Mouse (Mus musculus) small intestine, adult 2 months (tissue): Measurements from ENCODE around the gene Vmn2r89. TPM values are rescaled to one million over a fixed set of nuclear protein-coding genes. Genes with fewer than 3 reads are reported as not detected.
"Not testable (repeated sequence)": the region's sequence is repeated elsewhere in the genome, so short reads cannot be mapped to it uniquely, and the experiment has no call there.

Experiments used
- H3K27ac ChIP-seq: fragments of 200-500 bp; 2 replicates; pipeline ENCODE4 v1.5.1; 2012; ENCODE audit warnings: low read depth, low read length, control low read depth, inconsistent platforms; ENCODE audit not compliant: insufficient read depth
- H3K27me3 ChIP-seq: fragments of 200-500 bp; 2 replicates; pipeline ENCODE4 v1.6.1; 2012; ENCODE audit warnings: mild to moderate bottlenecking, moderate library complexity, low read length, inconsistent platforms; ENCODE audit not compliant: control insufficient read depth, insufficient read depth
- H3K36me3 ChIP-seq: fragments of 200-500 bp; 2 replicates; pipeline ENCODE4 v1.6.1; 2012; ENCODE audit warnings: mild to moderate bottlenecking, low read length, control low read depth, inconsistent platforms; ENCODE audit not compliant: control insufficient read depth, insufficient read depth
- H3K4me1 ChIP-seq: fragments of 200-500 bp; 2 replicates; pipeline ENCODE4 v1.6.1; 2012; ENCODE audit warnings: low read length, inconsistent platforms, mixed read lengths; ENCODE audit not compliant: control insufficient read depth, insufficient read depth, insufficient read length
- H3K4me3 ChIP-seq: fragments of 200-500 bp; 2 replicates; pipeline ENCODE4 v1.5.1; 2012; ENCODE audit warnings: low read depth, mild to moderate bottlenecking, control low read depth, inconsistent platforms, low read length, moderate library complexity
- CTCF ChIP-seq: fragments of 200-500 bp; IDR thresholded peaks from 2 replicates; pipeline ENCODE4 v1.5.1; 2012; ENCODE audit warnings: low read depth, mild to moderate bottlenecking, control low read depth, inconsistent platforms, low read length, moderate library complexity, mixed read lengths; ENCODE audit not compliant: insufficient replicate concordance, insufficient read length; ENCODE audit errors: extremely low read depth
- POLR2A ChIP-seq: fragments of 200-500 bp; IDR thresholded peaks from 2 replicates; pipeline ENCODE4 v1.6.1; 2012; ENCODE audit warnings: low read depth, mild to moderate bottlenecking, control low read depth, inconsistent platforms, low read length, moderate library complexity
- WGBS: fragments of 180-500 bp; shearing (Covaris S2); methylation state at CpG from one replicate; pipeline ENCODE4 v1.1.7; 2018; 5-methylcytosine and 5-hydroxymethylcytosine counted together
- polyA plus RNA-seq: library from polyadenylated mRNA; depleted of rRNA; stranded (reverse); fragments of >200 nt; gene quantifications from 2 replicates; pipeline ENCODE4 v1.2.3, GENCODE M21; 2012; rRNA removed

Gene Vmn2r89
- polyA plus RNA-seq: not detected in 2 replicates

DNA sequence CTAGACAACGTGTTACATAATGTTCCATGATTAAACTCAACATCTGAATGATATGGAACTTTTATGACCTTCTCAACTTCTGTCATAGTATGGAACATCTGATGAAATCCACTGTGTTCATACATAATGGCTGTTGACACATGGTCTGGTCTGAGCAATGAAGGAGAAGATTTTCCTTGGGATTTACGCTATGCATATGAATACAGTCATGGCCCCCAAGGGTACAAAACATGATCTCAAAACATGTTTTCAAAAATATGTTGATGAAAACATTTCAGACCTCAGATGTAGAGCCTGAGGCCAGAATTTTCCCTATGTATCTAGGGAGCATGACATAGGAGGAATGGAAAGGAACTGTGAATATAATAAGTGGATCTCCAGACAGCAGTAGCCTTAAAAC, at the start of gene Vmn2r89:
Gene Vmn2r89 (plus strand): TSS at position 301 of the 400 bp plus-strand sequence.
- not testable (repeated sequence) for H3K27me3 ChIP-seq, H3K4me3 ChIP-seq, H3K36me3 ChIP-seq, H3K27ac ChIP-seq, H3K4me1 ChIP-seq
- 66% methylated on average over 2 of the region's 2 CpGs for WGBS

DNA sequence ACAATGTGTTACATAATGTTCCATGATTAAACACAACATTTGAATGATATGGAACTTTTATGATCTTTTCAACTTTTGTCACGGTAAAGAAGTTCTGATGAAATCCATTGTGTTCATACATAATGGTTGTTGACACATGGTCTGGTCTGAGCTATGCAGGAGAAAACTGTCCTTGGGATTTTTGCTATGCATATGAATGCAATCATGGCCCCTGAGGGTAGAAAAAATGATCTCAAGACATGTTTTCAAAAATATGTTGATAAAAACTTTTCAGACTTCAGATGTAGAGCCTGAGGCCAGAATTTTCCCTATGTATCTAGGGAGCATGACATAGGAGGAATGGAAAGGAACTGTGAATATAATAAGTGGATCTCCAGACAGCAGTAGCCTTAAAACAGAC, 41.1 kb upstream of the Vmn2r89 start, which contains the start of gene Vmn2r88:
Gene Vmn2r88 (plus strand): TSS at position 301 of the 400 bp plus-strand sequence.
- TF ChIP-seq POLR2A (no peak), CTCF (no peak)
- no peak within 1 kb of the TSS for H3K27ac ChIP-seq
- WGBS: 70% methylated on average over 1 of the region's 1 CpGs

DNA sequence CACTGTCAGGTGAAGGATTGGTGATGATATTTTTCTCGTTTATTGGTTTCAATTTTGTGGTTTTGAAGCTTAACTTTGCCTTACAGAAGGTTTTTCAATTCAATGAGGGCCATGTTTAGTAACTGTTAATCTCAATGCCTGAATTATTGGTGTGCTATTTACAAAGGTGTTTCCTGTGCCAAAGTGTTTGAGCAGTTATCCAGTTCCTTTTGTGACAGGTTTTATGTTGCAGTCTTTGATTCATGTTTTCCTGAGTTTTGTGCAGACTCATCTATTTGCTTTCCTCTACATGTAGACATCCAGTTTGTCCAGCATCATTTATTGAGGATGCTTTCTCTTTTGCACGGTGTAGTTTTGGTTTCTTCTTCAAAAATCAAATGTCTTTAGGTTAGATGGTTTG, 27.8 kb upstream of the Vmn2r89 start:
- WGBS: 46% methylated on average over 2 of the region's 2 CpGs
- TF ChIP-seq CTCF: no peak
- TF ChIP-seq POLR2A: no peak
- H3K27me3 ChIP-seq: no peaks in the 10 kb centered on the region
- H3K36me3 ChIP-seq: no peaks in the 10 kb centered on the region
- H3K27ac ChIP-seq: no peak overlapping the region
- no peaks in the 10 kb centered on the region for H3K4me1 ChIP-seq
- H3K4me3 ChIP-seq: no peak overlapping the region

More for the DNA sequence above, 41.1 kb upstream of the Vmn2r89 start, which contains the start of gene Vmn2r88:
- H3K36me3 ChIP-seq: no peaks in the 10 kb centered on the region
- no peaks in the 10 kb centered on the region for H3K4me1 ChIP-seq
- H3K4me3 ChIP-seq: no peak within 1 kb of the TSS
- H3K27me3 ChIP-seq: no peaks in the 10 kb centered on the region

DNA sequence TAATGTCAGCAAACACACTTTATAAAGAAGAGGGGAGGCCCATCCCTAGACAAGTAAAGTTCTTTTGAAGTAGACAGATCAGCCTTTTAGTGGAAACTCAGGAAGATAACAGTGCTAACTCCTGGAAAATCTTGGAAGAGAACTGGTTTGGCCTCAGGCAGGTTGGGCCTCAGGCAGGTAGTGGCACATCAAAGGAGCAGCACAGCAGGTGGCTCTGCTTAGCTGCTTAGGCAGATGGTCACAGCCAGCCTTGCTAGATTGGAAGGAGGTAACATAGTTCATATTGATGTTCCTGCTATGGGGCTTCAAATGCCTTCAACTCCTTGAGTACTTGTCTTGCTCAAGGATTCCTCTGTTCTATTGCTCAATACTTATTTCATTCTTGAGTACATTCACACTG, 21.5 kb upstream of the Vmn2r89 start:
- not testable (repeated sequence) for H3K36me3 ChIP-seq, H3K4me3 ChIP-seq, H3K27me3 ChIP-seq, H3K4me1 ChIP-seq, H3K27ac ChIP-seq

DNA sequence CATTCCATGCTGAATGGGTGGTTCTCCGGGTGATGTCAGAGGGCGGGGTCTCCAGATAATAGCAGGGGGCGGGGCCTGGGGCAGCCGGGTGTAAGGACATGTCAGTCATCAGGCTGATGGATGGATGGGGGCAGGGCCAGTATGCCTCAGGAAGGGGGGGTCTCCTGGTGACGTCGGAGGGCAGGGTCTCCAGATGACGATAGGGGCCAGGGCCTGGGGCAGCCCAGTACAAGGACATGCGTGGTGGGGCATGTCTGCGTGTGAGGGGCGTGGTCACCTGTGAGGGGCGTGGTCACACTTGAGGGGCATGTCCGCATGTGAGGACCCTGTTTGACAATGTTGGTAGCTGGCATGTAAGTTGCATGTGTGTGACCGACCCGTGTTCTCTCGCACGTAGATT, 17.1 kb upstream of the Vmn2r89 start:
- Histone ChIP-seq H3K27ac (no peak overlapping the region), H3K36me3 (no peaks in the 10 kb centered on the region), H3K4me3 (no peak overlapping the region), H3K27me3 (no peaks in the 10 kb centered on the region), H3K4me1 (no peaks in the 10 kb centered on the region)
- TF ChIP-seq CTCF (no peak), POLR2A (no peak)
- WGBS: 93% methylated on average over 16 of the region's 16 CpGs

DNA sequence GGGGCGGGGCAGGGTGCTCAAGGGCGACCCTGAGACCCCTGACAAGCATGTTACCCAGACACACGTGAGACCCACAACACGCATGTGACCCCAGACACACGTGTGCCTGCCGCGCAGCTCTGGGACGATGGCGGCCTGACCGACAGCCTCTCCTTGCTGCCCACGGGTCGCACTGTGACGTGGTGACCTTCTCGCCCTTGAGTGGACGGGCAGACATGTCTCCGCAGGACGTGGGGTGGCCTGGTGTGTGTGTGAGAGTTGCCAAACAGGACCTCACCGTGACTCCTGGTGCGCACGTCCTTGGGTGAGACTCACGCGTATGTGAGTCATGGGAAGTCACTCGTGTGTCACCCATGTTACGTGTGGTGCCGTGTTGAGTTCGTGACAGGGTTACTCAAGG, 16.6 kb upstream of the Vmn2r89 start:
- Histone ChIP-seq H3K4me1 (no peaks in the 10 kb centered on the region), H3K4me3 (no peak overlapping the region), H3K36me3 (no peaks in the 10 kb centered on the region), H3K27ac (no peak overlapping the region), H3K27me3 (no peaks in the 10 kb centered on the region)
- WGBS: 97% methylated on average over 26 of the region's 26 CpGs
- TF ChIP-seq POLR2A: no peak
- TF ChIP-seq CTCF: no peak

DNA sequence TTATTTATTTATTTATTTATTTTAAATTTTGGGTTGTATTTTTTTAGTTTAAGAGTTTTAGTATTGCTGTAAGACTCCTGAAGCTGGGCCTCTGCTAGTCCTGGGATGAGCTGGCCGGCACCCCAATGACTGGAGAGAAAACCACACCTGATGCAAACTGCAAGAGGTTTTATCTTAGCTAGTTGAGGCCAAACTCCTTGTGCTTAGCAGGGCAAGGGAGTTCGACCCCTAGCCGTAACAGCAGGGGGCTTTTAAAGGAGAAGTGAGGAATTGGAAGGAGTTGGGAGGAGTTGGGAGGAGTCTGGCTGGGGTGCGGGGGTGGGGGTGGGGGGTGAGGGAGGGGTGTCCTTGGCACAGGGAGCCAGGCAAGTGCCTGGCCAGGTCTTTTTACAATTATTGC, 12.7 kb upstream of the Vmn2r89 start:
- Histone ChIP-seq H3K4me1 (no peaks in the 10 kb centered on the region), H3K27me3 (no peaks in the 10 kb centered on the region), H3K27ac (no peak overlapping the region), H3K36me3 (no peaks in the 10 kb centered on the region), H3K4me3 (no peak overlapping the region)
- WGBS: 91% methylated on average over 4 of the region's 4 CpGs
- TF ChIP-seq CTCF: no peak
- TF ChIP-seq POLR2A: no peak

DNA sequence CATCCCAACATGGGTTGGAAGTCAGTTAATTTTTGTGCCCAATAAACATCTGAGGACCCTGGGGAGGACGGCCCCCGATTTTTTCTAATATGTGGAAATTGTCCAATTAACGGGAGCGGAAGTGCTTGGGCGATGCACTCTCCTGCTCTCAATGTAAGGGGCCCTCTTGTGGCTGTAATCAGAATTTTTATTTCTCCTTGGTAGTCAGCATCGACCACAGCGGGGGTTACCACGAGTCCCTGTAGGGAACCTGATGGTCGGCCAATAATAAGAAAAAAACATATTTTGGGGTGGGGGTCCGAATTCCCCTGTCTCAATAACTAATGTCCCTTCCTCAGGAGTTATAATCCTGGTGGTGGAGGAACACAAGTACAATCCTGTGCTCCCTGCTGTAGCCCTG, 28.6 kb downstream of the Vmn2r89 start:
- WGBS: 84% methylated on average over 10 of the region's 10 CpGs

DNA sequence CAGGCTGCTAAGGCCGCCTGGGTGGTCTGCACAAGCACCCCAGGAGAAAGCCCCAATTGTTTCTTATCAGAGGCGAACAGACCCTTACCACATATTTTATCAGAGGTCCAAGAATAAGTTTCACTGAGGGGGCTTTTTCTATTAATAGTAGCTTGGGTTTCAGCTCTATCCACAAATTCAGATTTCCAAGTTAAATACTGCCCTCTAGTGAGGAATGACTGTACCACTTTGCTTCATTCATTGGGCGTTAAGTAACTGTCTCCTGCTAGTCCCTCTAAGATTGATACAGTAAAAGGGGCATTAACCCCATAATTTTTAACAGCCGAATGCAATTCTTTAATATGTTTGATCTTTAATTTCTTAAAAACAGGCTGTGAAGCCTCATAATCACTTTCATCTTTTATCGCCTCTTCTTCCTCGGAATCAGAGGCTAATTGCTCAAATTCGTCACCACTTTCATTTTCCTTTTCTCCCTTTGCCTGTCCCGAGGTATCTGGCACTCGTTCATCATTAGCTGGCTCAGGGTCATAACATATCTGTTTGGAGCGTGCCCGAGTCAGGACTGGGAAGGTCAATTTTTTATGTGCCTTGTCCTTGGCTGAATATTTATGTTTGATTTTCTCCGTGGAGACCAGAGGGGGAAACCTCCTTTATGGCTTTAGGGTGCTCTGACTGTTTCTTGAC, 29.8 kb downstream of the Vmn2r89 start:
- not testable (repeated sequence) for H3K27me3 ChIP-seq, H3K36me3 ChIP-seq, H3K4me1 ChIP-seq, H3K27ac ChIP-seq, H3K4me3 ChIP-seq
- 68% methylated on average over 12 of the region's 12 CpGs for WGBS

More for the DNA sequence above, 28.6 kb downstream of the Vmn2r89 start:
- H3K27me3 ChIP-seq, H3K27ac ChIP-seq, H3K36me3 ChIP-seq, H3K4me1 ChIP-seq, H3K4me3 ChIP-seq: not testable (repeated sequence)
